Mouse (Mus musculus) testis, adult 2 months (tissue): ENCODE results near the gene Pak6. TPM values are rescaled to one million over a fixed set of nuclear protein-coding genes. Genes with fewer than 3 reads are reported as not detected.

Experiments used
- H3K27ac ChIP-seq: fragments of 200-500 bp; 2 replicates; pipeline ENCODE4 v1.5.1; 2012; ENCODE audit warnings: low read depth, low read length; ENCODE audit not compliant: control insufficient read depth, insufficient read depth
- H3K27me3 ChIP-seq: fragments of 200-500 bp; 2 replicates; pipeline ENCODE4 v1.6.1; 2012; ENCODE audit warnings: mild to moderate bottlenecking, low read length, moderate library complexity; ENCODE audit not compliant: control insufficient read depth, insufficient read depth
- H3K36me3 ChIP-seq: fragments of 200-500 bp; 2 replicates; pipeline ENCODE4 v1.6.1; 2012; ENCODE audit warnings: mild to moderate bottlenecking, low read length; ENCODE audit not compliant: control insufficient read depth, insufficient read depth
- H3K4me1 ChIP-seq: fragments of 200-500 bp; 2 replicates; pipeline ENCODE4 v1.6.1; 2012; ENCODE audit warnings: low read length; ENCODE audit not compliant: control insufficient read depth, insufficient read depth
- H3K4me3 ChIP-seq: fragments of 200-500 bp; 2 replicates; pipeline ENCODE4 v1.5.1; 2012; ENCODE audit warnings: low read depth, mild to moderate bottlenecking, low read length, moderate library complexity, mixed read lengths; ENCODE audit not compliant: control insufficient read depth
- CTCF ChIP-seq: fragments of 200-500 bp; IDR thresholded peaks from 2 replicates; pipeline ENCODE4 v1.5.1; 2012; ENCODE audit warnings: low read depth, mild to moderate bottlenecking, inconsistent platforms, low read length, moderate library complexity; ENCODE audit not compliant: control insufficient read depth, insufficient read depth, insufficient replicate concordance
- POLR2A ChIP-seq: fragments of 200-500 bp; IDR thresholded peaks from 2 replicates; pipeline ENCODE4 v1.6.1; 2012; ENCODE audit warnings: low read depth, mild to moderate bottlenecking, inconsistent platforms, low read length, moderate library complexity; ENCODE audit not compliant: control insufficient read depth
- polyA plus RNA-seq: library from polyadenylated mRNA; depleted of rRNA; stranded (reverse); fragments of >200 nt; gene quantifications from 2 replicates; pipeline ENCODE4 v1.2.3, GENCODE M21; 2012; rRNA removed

Pak6 gene
- polyA plus RNA-seq, 1 experiment: 6.2 TPM

- peak overlapping the region; percentile 76 for H3K4me3 ChIP-seq
- TF ChIP-seq CTCF (no peak), POLR2A (peak; percentile 29; the same call in 1 of the 2 replicates)
- H3K27me3 ChIP-seq: no peaks in the 10 kb centered on the region
- no peaks in the 10 kb centered on the region for H3K36me3 ChIP-seq
- peaks cover 17% of the 10 kb centered on the region for H3K4me1 ChIP-seq
- H3K27ac ChIP-seq: peak overlapping the region; percentile 34
Observed at GRCm38 (mm10) chr2:118745915-118746901, 83.1 kb downstream of the Pak6 start.

- no peaks in the 10 kb centered on the region; the same call in 1 of the 2 replicates for H3K36me3 ChIP-seq
- no peak for TF ChIP-seq CTCF
- TF ChIP-seq POLR2A: no peak
- peak overlapping the region; percentile 56 for H3K4me3 ChIP-seq
- H3K27ac ChIP-seq: no peak overlapping the region
- H3K27me3 ChIP-seq: no peaks in the 10 kb centered on the region
- H3K4me1 ChIP-seq: peaks cover 17% of the 10 kb centered on the region
Observed at GRCm38 (mm10) chr2:118747301-118747960, 84.3 kb downstream of the Pak6 start.

Other genes starting within 250 kb of the Pak6 start
- 159 and 160 TPM in 2 replicates for gene Srp14, start 183.6 kb upstream of the Pak6 start, polyA plus RNA-seq
- gene Bmf, start 113.6 kb upstream of the Pak6 start, polyA plus RNA-seq: 0.84 and 0.88 TPM in 2 replicates
- 18.4 and 20.0 TPM in 2 replicates for gene Bub1b, start 65.1 kb upstream of the Pak6 start, polyA plus RNA-seq
- 1.8 and 1.9 TPM in 2 replicates for gene Ankrd63, start 40.7 kb downstream of the Pak6 start, polyA plus RNA-seq
- 17.6 and 17.9 TPM in 2 replicates for gene Plcb2, start 65.1 kb downstream of the Pak6 start, polyA plus RNA-seq
- gene Inafm2, start 82.5 kb downstream of the Pak6 start, polyA plus RNA-seq: 12.6 and 13.4 TPM in 2 replicates
- 0.80 and 0.85 TPM in 2 replicates for gene Ccdc9b, start 99.4 kb downstream of the Pak6 start, polyA plus RNA-seq
- gene Phgr1, start 109.5 kb downstream of the Pak6 start, polyA plus RNA-seq: 0.49 and 1.1 TPM in 2 replicates
- 0.28 and 0.77 TPM in 2 replicates for gene Disp2, start 116.4 kb downstream of the Pak6 start, polyA plus RNA-seq
- 123 and 126 TPM in 2 replicates for gene Knstrn, start 150.7 kb downstream of the Pak6 start, polyA plus RNA-seq
- 22.2 and 41.3 TPM in 2 replicates for gene Ivd, start 198.7 kb downstream of the Pak6 start, polyA plus RNA-seq
- gene Bahd1, start 237.1 kb downstream of the Pak6 start, polyA plus RNA-seq: 10.0 and 12.8 TPM in 2 replicates